Mouse (Mus musculus) CD8-positive naive resting alpha-beta T cell, adult 57 days (primary cell): Measurements from ENCODE around the gene Hspb2. TPM values are rescaled to one million over a fixed set of nuclear protein-coding genes. Genes with fewer than 3 reads are reported as not detected.

Source experiments
- total RNA-seq: library from RNA; stranded (reverse); gene quantifications from one replicate; pipeline ENCODE4 v1.2.4, GENCODE M21; 2023

The Hspb2 gene
- not detected for total RNA-seq

DNA sequence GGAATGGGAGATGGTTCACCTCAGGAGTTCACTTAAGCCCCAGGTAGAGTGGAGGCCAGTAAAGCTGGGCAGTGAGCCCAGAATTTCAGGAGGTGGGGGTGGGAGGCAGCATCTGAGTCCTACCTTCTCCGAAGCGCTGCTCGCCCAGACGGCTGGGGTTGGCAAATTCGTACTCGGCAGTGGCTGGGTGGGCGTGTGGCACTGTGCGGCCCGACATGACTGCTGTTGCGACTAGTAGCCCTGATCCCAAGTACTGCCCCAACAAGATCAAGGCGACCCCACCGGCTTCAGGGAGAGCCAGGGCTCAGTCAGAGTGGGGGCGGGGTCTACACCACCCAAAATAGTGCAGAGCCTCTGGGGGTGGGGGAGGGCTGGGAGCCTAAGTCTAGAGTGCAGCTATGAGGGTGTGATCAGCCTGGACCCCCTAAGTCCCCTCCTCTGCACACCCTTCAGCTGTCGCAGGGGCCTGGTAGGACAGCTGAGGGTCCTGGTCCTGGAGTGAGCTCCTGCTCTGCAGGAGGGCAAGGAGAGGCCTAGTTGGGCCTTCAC is at the start of gene Hspb2:
TSS of gene Hspb2 (minus strand) at position 301 of the 549 bp plus-strand sequence.

DNA sequence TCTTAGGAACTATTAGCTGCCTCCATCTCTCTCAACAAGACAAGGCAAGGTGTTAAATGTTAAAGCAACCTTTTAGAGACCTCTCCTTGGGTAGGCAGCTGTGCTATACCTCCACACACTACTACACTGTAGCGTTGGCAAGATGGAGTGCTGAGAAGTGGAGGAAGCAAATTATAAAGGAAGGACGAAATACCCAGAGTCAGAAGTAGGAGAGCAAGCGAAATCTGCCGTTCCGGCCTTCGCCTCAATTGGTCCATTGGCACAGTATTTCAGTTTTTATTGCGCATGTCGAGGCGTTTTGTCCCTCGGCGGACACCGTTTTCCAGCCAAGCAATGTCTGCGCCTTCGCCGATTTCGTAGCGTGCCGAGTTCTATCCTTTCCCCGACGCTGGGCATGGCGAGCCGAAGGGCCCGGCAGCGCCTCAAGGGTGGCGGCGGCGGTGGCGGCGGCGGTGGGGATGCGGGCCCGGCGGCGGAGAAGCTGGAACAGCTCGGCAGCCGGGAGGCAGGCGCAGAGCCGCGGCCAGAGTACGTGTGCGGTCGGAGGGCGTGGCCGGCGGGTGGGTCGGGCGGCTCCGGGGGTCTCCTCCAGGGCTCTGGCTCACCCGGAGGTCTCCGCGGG is 22.9 kb upstream of the Hspb2 start, which contains the start of the genes Alg9 and 1110032A03Rik:
TSS of gene Alg9 (plus strand) at position 29 of the 622 bp plus-strand sequence.
TSS of gene 1110032A03Rik (minus strand) at position 530 of the 622 bp plus-strand sequence.

DNA sequence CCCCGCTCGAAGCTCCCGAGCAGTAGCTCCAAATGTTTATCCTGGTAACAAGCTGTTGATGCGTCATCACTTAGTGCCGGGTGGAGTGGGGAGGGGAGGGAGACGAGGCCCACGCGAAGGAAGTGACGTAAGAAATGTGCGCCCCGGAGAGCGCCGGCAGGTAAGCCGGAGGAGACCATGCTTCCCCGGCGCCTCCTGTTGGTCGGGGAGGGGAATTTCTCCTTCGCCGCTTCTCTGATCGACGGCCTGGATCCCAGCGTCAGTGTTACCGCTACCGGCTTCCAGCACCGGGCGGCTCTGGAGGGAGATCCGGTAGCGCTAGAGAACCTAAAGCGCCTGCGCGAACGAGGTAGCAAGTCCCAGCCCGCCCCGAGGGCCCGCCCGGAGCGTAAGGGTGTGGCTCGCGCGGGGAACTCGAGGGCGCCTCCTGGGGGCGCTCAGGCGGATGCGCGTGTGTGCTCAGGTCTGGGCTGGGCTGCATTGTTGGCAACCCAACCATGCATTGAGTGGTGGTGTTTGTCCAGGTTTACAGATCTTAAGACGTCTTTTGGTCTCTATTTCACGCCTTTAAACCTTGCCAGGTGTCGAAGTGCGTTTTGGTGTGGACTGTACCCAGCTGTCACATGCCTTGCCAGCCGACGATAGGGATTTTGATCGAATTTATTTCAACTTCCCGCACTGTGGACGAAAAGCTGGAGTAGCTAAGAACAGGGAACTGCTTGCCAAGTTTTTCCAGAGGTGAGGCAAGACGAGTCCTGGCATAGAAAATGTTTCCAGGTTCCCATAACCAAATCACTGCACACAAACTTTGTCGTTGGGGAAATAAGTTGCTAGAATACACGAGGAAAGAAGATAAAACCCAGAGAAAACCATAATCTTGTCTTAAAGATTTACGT is 16.2 kb upstream of the Hspb2 start, which contains the start of gene Fdxacb1:
TSS of gene Fdxacb1 (plus strand) at position 130 of the 896 bp plus-strand sequence.

DNA sequence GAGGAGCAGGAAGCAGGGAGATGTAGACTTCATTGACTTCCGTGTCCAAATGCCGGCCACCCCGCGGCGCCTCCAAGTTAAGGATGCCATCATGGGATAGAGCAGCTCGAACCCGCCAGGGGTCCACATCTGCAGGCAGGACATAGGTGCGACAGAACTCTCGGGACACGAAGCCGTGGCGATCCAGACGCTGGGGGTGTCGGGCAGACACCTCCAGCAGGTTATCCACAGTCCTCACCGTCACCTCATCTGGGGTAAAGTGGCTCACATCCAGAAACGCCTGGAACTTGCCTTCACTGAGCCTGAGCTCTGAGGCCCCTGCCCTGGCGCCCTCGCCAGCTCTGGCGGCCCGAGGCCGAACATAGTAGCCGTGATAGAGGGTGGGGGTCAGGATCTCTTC is 831 bp downstream of the Hspb2 start, which contains the start of gene Cryab:
TSS of gene Cryab (plus strand) at position 3 of the 400 bp plus-strand sequence.

DNA sequence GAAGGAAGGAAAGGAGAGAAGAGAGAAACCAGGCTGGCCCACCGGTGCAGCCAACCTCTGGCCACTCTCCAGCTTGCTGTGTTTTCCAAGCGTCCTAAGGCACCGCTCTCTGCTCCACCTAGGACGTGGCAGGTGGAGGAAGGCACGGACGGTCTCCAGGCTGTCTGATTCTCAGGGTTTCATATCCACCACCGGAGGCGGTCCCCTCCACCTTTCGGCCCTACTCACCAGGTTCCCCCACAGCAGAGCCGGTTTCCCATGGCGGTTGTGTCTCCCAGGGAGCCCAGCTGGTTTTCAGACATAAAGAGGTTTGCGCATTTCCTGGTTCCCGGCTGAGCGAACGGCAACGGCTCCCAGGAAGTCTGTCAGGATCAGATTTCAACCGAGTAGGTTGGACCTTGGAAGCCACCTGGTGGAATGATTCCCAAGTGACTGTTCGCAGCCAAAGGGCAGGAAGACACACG is 5.9 kb downstream of the Hspb2 start, which contains the start of gene 2310030G06Rik:
TSS of gene 2310030G06Rik (minus strand) at position 323 of the 464 bp plus-strand sequence.

DNA sequence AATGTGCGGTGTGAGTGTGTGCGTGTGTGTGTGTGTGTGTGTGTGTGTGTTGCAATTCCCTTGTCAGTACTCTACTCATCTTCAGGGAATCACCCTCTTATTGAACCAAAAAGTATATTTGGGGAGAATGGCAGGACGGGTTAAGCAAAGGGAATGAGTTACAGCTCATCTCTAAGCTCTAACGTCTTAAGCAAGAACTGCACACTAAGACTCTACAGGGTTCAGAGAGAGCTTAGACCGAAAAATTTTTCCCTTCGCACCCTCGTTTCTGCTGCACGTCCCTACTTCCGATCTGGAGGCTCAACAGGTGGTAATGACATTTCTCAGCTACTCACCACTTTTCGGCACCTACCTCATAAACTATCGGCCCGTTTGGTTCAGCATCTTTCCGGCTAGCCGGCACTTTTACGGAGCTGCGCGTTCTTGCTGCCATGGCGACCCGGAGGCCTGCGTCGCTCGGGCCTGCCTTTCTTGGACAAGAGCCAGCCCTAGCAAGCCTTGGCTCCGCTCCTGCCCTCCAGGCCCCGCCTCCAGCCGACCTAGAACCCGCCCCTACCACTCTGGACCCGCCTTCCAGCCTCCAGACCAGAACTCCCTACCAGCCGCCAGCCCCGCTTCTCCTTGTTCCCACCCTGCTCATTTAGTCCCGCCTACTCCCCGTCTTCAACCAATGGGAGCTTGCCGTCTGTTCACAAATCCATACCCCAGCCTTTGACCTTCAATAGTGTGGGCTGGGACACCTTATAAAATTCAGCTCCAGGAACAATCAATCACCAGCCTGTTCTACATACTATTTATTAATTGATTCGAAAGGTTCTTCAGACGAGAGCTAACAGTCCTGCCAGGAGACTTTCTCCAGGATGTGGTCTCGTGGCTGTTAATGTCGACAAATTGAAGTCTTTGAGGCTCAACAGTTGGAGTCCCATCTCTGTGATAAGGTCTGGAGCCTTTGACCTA is 13.0 kb downstream of the Hspb2 start, which contains the start of gene Dixdc1:
TSS of gene Dixdc1 (minus strand) at position 604 of the 957 bp plus-strand sequence.

Other genes with a start within 250 kb of the Hspb2 start
- gene Pts, start 223.6 kb downstream of the Hspb2 start, total RNA-seq = 38.3 TPM
- gene Il18, start 197.5 kb downstream of the Hspb2 start, total RNA-seq = 2.6 TPM
- gene Bco2, start 197.2 kb downstream of the Hspb2 start, total RNA-seq = not detected
- not detected for gene Tex12, start 191.0 kb downstream of the Hspb2 start, total RNA-seq
- 50.3 TPM for gene Sdhd, start 148.5 kb downstream of the Hspb2 start, total RNA-seq
- 41.3 TPM for gene Timm8b, start 148.4 kb downstream of the Hspb2 start, total RNA-seq
- 1.2 TPM for gene Pih1d2, start 135.0 kb downstream of the Hspb2 start, total RNA-seq
- 36.9 TPM for gene Nkapd1, start 134.9 kb downstream of the Hspb2 start, total RNA-seq
- 28.1 TPM for gene Dlat, start 92.6 kb downstream of the Hspb2 start, total RNA-seq
- 0.40 TPM for gene Dixdc1, start 12.8 kb downstream of the Hspb2 start, total RNA-seq
- not detected for gene 2310030G06Rik, start 5.8 kb downstream of the Hspb2 start, total RNA-seq
- gene Cryab, start 1.0 kb downstream of the Hspb2 start, total RNA-seq = not detected
- 12.8 TPM for gene Fdxacb1, start 15.9 kb upstream of the Hspb2 start, total RNA-seq
- gene Alg9, start 22.7 kb upstream of the Hspb2 start, total RNA-seq = 21.4 TPM
- 15.6 TPM for gene 1110032A03Rik, start 23.2 kb upstream of the Hspb2 start, total RNA-seq
- gene Ppp2r1b, start 92.9 kb upstream of the Hspb2 start, total RNA-seq = 51.3 TPM